Mouse (Mus musculus): ENCODE results near the gene Slc7a3. TPM values are rescaled to one million over a fixed set of nuclear protein-coding genes. Genes with fewer than 3 reads are reported as not detected.

Gene Slc7a3
- polyA plus RNA-seq, 1 experiment from 2014 or later, result 0.48 TPM

GRCm38 (mm10) chrX:101084192-101084591 lies 1.6 kb downstream of the Slc7a3 start:
- Histone ChIP-seq H3K9me3 (ENCODE audit: control insufficient read depth, low read length) (no peaks in the 10 kb centered on the region), H3K4me2 (ENCODE audit: low read depth, severe bottlenecking) (no peak overlapping the region), H3K27ac (replicated peaks; ENCODE audit: low read depth, low read length) (no peak overlapping the region), H3K9ac (ENCODE audit: low read length) (no peak overlapping the region), H3K27me3 (ENCODE audit: control insufficient read depth, insufficient read depth, low read length) (peaks cover 7% of the 10 kb centered on the region; the same call in 1 of the 2 replicates), H3K36me3 (ENCODE audit: control insufficient read depth, insufficient read depth, low read length) (no peaks in the 10 kb centered on the region), H3K4me1 (ENCODE audit: control insufficient read depth, insufficient read depth, low read length) (no peaks in the 10 kb centered on the region), H3K4me3 (ENCODE audit: low read depth, low read length) (no peak overlapping the region)
- ATAC-seq (ENCODE audit: insufficient number of reproducible peaks, low FRiP score, low TSS enrichment, low read depth), result no peak
- DNase-seq (ENCODE audit: low spot score), result no peak
- 64% methylated on average over 2 of the region's 2 CpGs for WGBS

- WGBS, result 81% methylated on average over 1 of the region's 1 CpGs
- H3K9ac ChIP-seq (ENCODE audit: low read length), result no peak overlapping the region
- ATAC-seq (ENCODE audit: insufficient number of reproducible peaks, low FRiP score, low TSS enrichment, low read depth), result no peak
Measured at GRCm38 (mm10) chrX:101065245-101065644, 20.6 kb downstream of the Slc7a3 start.

GRCm38 (mm10) chrX:101063503-101063902 lies 22.3 kb downstream of the Slc7a3 start:
- no peak overlapping the region for H3K4me2 ChIP-seq (ENCODE audit: low read depth, severe bottlenecking)
- H3K27me3 ChIP-seq (ENCODE audit: control insufficient read depth, insufficient read depth, low read length), result no peaks in the 10 kb centered on the region
- DNase-seq (ENCODE audit: low spot score), result no peak
- H3K9ac ChIP-seq (ENCODE audit: low read length), result no peak overlapping the region
- no peak overlapping the region for H3K4me3 ChIP-seq (ENCODE audit: low read depth, low read length)
- 79% methylated on average over 2 of the region's 2 CpGs for WGBS
- no peak for ATAC-seq (ENCODE audit: insufficient number of reproducible peaks, low FRiP score, low TSS enrichment, low read depth)
- no peaks in the 10 kb centered on the region for H3K9me3 ChIP-seq (ENCODE audit: control insufficient read depth, low read length)
- no peaks in the 10 kb centered on the region for H3K4me1 ChIP-seq (ENCODE audit: control insufficient read depth, insufficient read depth, low read length)
- no peaks in the 10 kb centered on the region for H3K36me3 ChIP-seq (ENCODE audit: control insufficient read depth, insufficient read depth, low read length)
- H3K27ac ChIP-seq (replicated peaks; ENCODE audit: low read depth, low read length), result no peak overlapping the region

More at GRCm38 (mm10) chrX:101065245-101065644, 20.6 kb downstream of the Slc7a3 start:
- no peaks in the 10 kb centered on the region for H3K4me1 ChIP-seq (ENCODE audit: control insufficient read depth, insufficient read depth, low read length)
- H3K4me3 ChIP-seq (ENCODE audit: low read depth, low read length), result no peak overlapping the region
- no peaks in the 10 kb centered on the region for H3K36me3 ChIP-seq (ENCODE audit: control insufficient read depth, insufficient read depth, low read length)
- H3K27me3 ChIP-seq (ENCODE audit: control insufficient read depth, insufficient read depth, low read length), result no peaks in the 10 kb centered on the region
- H3K9me3 ChIP-seq (ENCODE audit: control insufficient read depth, low read length), result no peaks in the 10 kb centered on the region
- H3K27ac ChIP-seq (replicated peaks; ENCODE audit: low read depth, low read length), result no peak overlapping the region
- no peak for DNase-seq (ENCODE audit: low spot score)
- no peak overlapping the region for H3K4me2 ChIP-seq (ENCODE audit: low read depth, severe bottlenecking)

- Histone ChIP-seq H3K9me3 (ENCODE audit: control insufficient read depth, low read length) (no peaks in the 10 kb centered on the region), H3K4me2 (ENCODE audit: low read depth, severe bottlenecking) (no peak within 1 kb of the TSS), H3K4me3 (ENCODE audit: low read depth, low read length) (no peak within 1 kb of the TSS), H3K27ac (replicated peaks; ENCODE audit: low read depth, low read length) (no peak within 1 kb of the TSS), H3K4me1 (ENCODE audit: control insufficient read depth, insufficient read depth, low read length) (no peaks in the 10 kb centered on the region), H3K36me3 (ENCODE audit: control insufficient read depth, insufficient read depth, low read length) (no peaks in the 10 kb centered on the region), H3K9ac (ENCODE audit: low read length) (no peak within 1 kb of the TSS), H3K27me3 (ENCODE audit: control insufficient read depth, insufficient read depth, low read length) (no peaks in the 10 kb centered on the region)
- ATAC-seq (ENCODE audit: insufficient number of reproducible peaks, low FRiP score, low TSS enrichment, low read depth) (no peak), DNase-seq (ENCODE audit: low spot score) (no peak)
- 89% methylated on average over 31 of the region's 31 CpGs for WGBS
Measured at GRCm38 (mm10) chrX:101059541-101059940, 26.3 kb downstream of the Slc7a3 start, which contains the start of gene Tex11. Gene Tex11 (minus strand): TSS chrX:101059667.

Other genes with a start within 250 kb of the Slc7a3 start
- gene Tex11, start 26.4 kb downstream of the Slc7a3 start, polyA plus RNA-seq (2014; fragmentation: Nextera tagmentation; extraction: Ambion mirVana), result not detected in 2 replicates
- gene Snx12, start 136.5 kb upstream of the Slc7a3 start, polyA plus RNA-seq (2014; fragmentation: Nextera tagmentation; extraction: Ambion mirVana), result 51.2 and 52.1 TPM in 2 replicates
- 7.3 and 8.8 TPM in 2 replicates for gene Foxo4, start 168.5 kb upstream of the Slc7a3 start, polyA plus RNA-seq (2014; fragmentation: Nextera tagmentation; extraction: Ambion mirVana)
- gene Gm614, start 178.0 kb upstream of the Slc7a3 start, polyA plus RNA-seq (2014; fragmentation: Nextera tagmentation; extraction: Ambion mirVana), result not detected in 2 replicates
- gene Il2rg, start 182.2 kb upstream of the Slc7a3 start, polyA plus RNA-seq (2014; fragmentation: Nextera tagmentation; extraction: Ambion mirVana), result 4.4 and 4.6 TPM in 2 replicates
- gene Gm20489, start 183.0 kb upstream of the Slc7a3 start, polyA plus RNA-seq (2014; fragmentation: Nextera tagmentation; extraction: Ambion mirVana), result not detected in 2 replicates
- 57.6 and 58.2 TPM in 2 replicates for gene Med12, start 188.0 kb upstream of the Slc7a3 start, polyA plus RNA-seq (2014; fragmentation: Nextera tagmentation; extraction: Ambion mirVana)
- 11.3 and 12.3 TPM in 2 replicates for gene Nlgn3, start 213.1 kb upstream of the Slc7a3 start, polyA plus RNA-seq (2014; fragmentation: Nextera tagmentation; extraction: Ambion mirVana)

All from limb, embryonic 11.5 days (tissue).